Mouse (Mus musculus) lung, postnatal 4 days (tissue): ENCODE data around the gene Mpp3.

ENCODE experiments used
- DNase-seq, 2 experiments: peaks; one replicate each; pipeline ENCODE4 v3.0.0; 2021

Mpp3 gene

DNA sequence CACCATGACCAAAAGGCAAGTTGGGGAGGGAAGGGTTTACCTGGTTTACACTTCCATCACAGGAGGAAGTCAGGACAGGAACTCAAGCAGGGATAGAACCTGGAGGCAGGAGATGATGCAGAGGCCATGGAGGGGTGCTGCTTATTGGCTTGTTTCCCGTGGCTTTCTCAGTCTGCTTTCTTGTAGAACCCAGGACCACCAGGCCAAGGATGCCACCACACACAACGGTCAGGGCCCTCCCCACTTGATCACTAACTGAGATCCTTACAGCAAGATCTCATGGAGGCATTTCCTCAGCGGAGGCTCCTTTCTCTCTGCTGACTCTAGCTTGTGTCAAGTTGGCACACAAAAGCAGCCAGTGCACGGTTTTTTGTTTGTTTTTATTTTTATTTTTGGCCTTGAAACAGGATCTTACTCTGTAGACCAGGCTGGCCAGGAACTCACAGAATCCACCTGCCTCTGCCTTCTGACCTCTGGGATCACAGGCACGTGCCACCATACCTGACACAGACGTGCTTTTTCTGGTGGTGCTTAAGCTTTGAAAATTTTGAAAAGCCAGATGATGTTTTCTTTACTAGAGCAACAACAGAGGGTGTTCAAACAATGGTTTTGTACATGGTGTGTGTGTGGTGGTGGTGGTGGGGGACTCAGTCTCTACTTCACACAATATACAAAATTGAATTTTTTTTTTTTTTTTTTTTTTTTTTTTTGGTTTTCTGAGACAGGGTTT is at the start of gene Mpp3:
TSS of gene Mpp3 (minus strand) at position 375 of the 730 bp plus-strand sequence.
- no peak for DNase-seq

DNA sequence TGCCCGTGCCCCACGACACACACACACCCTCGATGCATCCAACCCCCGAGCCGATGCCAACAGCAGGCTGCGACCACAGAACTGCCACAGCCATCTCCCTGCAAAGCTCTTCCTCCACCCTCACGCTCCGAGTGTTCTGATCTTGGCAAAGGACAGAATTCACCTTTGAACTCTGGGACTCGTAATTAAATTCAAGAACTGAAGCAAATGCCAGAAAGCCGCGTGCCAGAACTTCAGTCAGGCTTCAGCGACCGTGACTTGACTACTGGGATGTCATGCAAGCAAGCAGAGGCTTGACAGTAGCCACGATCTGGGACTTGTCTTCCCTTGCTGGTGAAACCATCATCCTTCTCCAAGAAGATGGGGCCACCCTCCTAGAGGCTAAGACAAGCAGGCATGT is 45.5 kb upstream of the Mpp3 start:
- no peak for DNase-seq

DNA sequence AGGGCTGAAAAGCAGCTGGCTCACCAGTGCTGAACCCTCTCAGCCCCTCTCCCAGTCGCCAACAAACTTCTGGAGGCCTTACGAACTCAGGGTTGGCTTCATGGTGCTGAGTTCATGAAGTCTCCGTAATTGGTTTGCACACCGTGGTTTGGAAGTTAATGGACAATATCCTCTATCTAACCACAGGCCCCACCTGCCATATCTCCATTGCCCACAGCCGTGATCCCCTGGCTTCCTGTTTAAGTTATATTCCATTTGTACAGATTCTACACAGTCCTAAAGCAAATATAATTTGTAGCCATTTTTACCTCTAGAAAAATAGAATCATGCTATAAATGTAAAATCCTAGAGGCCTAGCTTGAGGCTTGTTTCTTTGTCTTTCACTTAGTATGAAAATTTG is 44.5 kb upstream of the Mpp3 start:
- no peak for DNase-seq

DNA sequence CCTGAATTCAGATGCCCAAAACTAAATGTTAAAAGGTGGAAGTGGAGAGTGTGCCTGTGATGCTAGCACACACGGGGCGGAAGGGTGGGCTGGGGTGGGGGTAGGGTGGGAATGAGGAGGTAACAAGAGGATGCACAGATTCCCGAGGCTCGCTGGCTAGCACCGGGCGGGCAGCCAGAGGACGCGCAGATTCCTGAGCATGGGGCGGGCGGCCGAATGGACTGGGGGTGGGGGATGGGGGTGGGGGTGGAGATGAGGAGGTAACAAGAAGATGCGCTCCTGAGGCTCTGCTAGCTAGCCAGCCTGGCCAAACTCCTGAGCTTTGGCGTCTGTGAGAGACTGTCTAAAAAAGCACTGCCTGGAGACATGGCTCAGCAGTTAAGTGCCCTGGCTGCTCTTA is 42.2 kb upstream of the Mpp3 start:
- no peak for DNase-seq

DNA sequence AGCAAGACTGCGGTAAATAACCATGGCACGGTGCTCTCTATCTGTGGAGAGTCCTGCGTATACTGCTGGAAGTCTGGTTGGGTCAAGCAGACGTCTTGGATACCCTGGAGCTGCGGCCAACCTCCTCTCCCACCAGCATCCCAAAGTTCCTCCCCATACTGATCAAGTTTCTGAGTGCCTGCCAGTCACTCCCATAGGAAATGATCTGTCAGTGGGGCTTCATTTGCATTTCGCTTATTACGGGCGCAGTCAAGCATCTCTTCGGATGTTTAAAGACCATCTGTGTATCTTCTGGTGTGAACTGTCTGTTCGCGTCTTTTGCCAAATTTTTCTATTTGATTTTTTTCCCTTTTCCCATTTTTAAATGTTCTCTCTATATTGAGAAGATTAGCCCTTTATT is 41.4 kb upstream of the Mpp3 start:
- DNase-seq, result no peak

DNA sequence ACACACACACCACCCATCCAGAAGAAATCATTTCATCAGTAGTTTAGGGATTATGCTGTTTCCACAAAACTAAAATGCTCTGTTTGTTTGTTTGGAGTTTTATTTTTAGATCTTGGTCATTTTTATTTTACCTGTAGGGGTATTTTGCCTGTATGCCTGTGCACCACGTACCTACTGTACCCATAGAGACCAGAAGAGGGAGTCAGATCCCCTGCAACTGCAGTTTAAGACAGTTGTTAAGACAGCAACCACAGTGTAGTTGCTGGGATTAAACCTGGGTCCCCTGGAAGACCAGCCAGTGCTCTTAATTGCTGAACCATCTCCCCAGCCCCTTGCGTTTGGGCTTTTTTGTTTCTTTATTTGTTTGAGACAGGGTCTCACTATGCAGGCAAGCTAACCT is 40.7 kb upstream of the Mpp3 start:
- DNase-seq, result no peak

DNA sequence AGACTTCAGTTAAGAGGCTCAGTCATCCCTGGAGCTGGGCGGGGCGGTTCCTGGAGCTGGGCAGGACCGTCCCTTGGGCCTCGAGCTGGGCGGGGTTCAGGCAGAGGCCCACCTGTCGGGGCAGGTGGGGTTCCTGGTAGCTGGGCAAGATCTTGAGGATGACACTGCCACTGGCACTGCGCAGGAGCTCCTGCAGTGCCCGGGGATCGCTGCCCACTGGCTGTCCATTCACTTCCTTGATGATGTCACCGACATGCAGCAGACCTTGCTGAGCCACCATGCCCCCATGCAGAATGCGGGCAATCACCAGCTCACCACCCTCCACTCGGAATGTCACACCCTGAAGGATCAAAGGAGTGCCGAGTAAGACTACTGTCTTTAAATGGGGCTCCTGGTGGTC is 34.8 kb upstream of the Mpp3 start:
- DNase-seq, result no peak

DNA sequence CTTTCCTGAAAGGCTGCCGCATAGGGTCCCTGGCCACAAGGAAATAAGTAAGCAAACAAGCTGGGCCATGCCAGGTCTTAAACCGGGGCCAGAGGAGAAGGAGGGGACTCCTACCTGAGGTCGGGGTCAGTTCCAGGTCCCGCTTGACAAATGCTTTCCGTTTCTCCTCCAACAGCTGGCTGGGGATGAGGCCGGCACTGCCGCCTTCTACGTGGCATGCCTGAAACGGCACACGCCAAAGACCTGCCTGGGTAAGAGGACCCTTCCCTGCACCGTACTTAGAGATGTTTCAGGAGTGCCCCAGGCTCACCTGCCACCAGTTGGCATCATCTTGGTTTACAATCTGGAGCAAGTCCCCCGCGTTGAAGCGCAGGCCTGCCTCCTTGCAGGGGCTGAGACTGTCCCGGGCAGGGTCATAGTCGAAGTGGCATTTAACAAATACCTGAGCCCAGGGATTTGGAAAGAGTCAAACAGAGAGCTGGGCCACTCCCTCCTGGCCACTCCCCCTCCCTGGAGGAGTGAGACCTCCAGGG is 33.7 kb upstream of the Mpp3 start:
- DNase-seq, result no peak

DNA sequence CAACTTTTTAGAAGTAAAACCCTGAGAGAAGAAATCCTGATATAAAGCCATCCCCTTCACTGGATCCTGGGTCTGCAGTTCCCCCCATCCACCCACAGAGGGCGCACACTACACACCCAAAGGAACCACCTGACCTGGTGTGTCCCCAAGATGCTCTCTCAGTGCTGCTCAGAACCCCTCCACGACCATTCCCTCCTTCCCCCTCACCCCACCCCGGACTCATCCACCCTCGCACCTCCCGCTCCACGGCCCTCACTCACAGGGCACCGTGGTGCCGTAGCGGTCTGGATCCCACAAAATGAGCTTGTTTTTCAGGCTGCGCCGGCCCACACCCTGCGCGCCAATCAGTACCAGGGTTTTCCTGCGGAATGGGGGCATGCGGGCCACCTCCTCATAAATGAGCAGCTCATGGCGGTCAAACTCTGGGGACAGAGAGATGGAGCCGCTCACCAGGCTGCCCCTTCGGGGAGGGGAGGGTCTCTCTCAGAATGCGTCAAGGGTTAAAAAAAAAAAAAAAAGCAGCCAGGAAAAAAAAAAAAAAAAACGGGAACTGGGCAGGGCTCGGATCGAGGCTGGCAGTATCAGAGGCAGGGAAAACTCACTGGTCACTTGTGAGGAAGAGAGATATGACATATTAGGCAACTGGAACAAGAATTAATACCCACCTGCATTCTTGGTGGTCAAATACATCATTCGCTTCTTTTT is 33.1 kb upstream of the Mpp3 start:
- peak; percentile 73 to 81 for DNase-seq

DNA sequence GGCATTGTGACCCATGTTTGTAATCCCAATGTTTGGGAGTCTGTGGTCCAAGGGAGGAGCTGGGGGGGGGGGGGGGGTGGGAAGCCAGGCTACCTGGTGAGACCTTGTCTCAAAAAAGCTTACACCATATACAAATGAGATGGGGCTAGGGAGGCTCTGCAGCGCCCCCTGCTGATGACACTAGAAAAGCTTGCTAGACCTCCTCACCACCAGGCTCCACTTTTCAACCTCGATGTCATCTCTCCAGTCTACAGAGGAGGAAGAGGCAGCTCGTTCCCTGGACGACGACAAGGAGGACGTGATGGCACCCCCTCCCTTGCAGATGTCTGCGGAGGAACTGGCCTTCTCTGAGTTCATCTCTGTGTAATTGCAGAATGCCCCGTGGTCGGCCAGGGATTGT is 25.6 kb upstream of the Mpp3 start:
- DNase-seq, result peak; percentile 43 to 58

DNA sequence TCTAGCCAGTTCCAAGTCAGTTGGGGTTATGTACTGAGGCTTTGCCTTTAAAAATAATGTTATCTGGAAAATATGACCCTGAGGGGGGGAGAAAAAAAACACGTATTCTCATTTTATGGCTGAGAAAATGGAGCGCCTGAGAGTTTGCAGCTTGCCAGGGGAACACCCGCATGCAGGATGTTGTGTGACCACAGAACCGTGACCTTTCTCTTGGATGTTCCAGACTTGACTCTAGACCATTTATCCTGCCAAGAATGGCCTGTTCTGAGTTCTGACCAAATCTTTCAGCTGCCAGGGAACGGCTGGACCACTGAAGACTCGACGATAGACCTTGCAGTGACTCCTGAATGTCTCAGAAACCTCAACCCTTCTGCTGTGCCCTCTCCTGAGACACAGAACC is 24.9 kb upstream of the Mpp3 start:
- DNase-seq, result no peak

DNA sequence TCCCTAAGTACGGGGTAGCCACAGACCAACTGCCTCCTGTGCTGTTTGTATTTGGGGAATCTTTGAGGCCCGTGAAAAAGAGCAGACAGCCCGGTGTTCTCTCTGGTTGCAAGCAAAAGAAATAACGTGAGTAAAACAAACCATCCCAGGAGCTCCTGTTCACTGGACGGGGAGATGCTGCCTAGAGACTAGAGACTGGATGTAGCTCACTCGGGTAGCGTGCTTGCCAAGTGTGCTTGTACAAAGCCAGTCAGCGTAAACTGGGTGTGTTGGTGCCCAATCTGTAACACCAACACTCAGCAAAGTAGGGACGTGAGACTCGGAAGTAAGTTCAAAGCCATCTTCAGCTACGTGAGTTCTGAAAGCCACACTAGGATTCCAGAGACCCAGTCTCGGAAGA is 24.4 kb upstream of the Mpp3 start:
- no peak for DNase-seq

DNA sequence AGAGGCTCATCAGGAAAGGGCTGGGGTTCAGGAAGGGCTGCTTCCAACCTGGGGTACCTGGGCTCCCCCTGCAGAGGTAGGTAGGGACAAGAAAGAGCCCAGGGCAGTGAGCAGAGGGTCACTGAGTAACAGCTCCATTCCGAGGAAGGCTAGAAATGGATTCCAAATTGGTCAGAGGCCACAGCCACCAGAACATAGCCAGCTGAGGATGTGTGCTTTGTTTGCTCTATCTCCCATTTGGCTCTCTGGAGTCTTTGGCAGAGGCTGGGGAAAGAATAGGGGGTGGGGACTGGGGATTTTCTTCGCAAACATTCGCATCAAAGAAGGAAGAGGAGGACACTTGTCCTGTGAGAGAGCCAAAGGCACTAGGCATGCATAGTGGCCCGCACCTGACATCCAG is 23.7 kb upstream of the Mpp3 start:
- DNase-seq, result no peak

DNA sequence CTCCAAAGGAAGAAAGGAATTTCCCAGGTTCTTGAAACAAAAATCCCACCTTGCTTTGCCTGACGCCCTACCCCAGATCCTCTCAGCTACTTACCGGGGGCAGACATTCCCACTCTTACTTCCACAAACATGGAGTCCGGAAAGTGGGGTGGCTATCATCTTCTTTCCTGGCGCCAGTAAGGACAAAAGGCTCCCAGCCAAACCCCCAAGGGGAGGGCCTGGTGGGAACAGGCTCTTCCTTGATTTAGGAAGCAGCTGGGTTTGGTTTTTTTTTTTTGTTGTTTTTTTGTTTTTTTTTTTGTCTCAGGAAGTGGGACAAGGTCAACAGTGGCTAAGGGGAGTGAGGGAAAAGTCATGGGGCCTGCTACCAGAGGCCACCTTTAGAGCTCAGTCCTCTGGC is 23.3 kb upstream of the Mpp3 start:
- peak; percentile 59 to 79 for DNase-seq

DNA sequence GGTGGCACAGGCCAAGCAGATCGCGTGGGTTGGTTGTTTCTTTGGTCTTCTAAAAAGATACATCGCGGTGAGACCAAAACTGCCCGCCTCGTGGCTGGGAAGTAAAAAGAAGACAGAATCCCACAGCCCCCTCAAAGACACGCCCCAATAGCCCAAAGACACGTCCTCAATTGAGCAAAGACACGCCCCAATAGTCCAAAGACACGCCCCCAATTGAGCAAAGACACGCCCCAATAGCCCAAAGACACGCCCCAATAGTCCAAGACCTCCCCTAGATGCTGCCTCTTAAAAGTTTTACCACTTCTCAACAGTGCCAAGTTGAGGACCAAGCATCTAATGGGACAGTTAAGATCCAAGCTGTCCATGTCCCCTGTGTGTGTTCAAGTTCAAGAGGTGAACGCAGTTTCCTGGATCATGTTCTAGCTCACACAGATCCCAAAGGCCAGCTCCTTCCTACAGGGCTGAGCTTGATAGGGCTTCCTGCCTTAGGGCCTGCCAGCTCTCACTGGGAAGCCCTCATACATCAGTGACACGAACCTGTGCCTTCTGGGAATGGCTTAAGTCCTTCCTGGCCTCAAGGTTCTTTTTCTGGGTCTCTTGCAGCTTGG is 21.7 kb upstream of the Mpp3 start:
- no peak for DNase-seq

DNA sequence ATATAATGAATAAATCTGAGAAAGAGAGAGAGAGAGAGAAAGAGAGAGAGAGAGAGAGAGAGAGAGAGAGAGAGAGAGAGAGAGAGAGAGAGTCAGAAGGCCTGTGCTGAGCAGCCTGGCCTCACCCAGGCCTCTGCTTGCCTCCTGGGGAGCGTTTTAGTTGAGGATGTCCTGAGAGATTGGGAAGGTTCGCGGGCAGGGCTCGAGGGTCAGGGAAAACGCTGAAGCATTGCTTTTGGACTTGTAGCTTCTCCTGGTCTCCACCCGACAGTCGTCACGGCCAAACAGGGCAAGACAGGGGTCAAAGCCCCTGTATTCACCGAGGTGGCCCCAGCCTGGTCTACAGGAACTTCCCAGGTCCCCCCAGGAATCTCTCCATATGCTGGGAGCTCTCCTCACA is 18.3 kb upstream of the Mpp3 start:
- no peak for DNase-seq

DNA sequence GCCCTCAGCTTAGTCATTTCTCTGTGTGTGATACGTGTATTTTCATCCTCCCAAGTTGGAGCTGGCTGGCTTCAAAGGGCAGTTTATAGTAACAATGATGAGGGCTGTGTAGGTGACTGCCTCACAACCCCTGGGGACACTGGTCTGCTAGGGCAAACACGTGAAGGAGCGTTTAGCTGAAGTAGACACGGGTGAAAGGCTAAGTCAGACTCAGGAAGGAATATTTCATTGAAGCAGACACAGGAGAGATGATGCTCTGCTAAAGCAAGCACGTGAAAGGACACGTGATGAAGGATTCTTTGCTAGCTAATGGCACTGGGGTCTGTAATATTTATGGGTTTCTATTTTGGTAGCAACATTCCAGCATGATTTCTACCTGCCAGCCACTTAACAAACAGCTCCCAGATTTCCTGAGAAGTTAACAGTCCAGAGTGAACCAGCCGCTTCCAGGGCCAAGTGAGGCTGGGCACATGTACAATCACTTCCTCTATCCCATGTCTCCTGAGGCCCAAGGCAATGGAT is 16.5 kb upstream of the Mpp3 start:
- DNase-seq, result no peak

DNA sequence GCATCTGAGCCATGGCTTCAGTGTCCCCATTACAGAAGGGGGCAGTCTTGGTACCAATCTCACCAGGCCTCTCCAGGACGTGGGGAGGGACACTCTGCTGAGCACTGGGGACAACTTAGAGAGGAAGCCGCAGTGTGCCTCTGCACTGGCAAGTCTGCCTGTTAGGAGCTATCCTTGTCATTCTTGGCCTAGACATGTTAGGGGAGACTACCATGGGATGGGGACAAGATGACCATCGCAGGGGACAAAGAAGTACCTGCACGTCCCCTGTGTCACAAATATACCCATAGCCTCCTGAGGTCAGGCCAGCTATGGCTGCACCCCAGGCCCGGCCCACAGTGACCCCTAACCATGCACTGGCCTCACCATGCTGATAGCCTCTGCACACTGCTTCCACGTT is 15.1 kb upstream of the Mpp3 start:
- DNase-seq, result no peak

DNA sequence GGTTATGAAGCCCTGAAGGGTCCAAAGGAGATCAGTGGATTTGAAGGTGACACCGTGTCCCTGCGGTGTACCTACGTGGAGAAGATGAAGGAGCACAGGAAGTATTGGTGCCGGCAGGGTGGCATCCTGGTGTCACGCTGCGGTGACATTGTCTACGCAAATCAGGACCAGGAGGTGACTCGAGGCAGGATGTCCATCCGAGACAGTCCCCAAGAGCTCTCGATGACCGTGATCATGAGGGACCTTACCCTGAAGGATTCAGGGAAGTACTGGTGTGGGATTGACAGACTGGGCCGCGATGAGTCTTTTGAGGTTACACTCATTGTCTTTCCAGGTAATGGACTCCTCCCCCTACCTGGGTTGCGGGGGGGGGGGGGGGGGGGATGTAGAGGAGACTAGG is 14.7 kb upstream of the Mpp3 start:
- DNase-seq, result no peak

DNA sequence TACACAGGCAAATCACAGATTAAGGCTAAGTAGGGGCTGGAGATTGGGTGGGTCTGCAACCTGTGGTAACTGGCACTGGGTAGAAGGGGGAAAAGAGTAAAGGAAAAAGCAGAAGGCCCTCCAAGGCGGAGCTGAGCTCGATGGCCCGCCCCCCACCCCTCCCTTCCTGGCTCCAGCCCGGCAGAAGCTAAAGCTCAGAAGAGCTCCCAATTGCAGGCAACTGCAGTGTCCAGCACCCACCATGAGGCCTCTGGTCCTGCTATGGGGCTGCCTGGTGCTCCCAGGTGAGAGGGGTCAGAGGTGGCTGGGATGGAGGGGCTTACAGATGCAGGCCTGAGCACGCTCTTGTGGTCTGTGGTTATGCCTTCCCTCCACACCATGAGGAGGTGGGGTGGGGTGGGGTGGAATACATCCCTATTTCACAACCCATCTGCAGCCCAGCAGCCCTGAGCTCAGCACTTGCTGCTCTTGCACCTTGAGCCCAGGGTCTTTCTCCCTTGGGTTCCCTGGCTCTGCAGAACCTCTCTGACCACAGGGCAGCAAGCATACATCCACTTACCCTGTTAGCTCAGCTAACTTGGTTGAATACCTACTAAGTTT is 13.2 kb upstream of the Mpp3 start, which contains the start of gene Cd300lg:
TSS of gene Cd300lg (plus strand) at position 160 of the 600 bp plus-strand sequence.
- no peak for DNase-seq

DNA sequence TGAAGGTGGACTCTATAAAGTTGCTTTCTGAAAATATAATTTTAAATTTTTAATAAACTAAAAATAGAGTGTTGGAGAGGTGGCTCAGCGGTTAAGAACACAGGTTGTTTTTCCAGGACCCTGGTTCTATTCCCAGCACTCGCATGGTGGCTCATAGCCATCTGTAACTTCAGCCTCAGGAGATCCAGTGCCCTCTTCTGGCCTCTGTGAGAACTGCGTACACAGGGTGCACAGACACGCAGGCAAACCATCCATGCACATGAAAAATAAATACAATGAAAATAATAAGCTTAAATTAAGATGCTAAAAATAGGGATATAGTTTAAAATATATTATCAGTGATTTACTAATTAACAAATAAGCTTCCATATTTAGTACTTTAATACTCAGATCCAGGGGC is 12.4 kb upstream of the Mpp3 start:
- no peak for DNase-seq

DNA sequence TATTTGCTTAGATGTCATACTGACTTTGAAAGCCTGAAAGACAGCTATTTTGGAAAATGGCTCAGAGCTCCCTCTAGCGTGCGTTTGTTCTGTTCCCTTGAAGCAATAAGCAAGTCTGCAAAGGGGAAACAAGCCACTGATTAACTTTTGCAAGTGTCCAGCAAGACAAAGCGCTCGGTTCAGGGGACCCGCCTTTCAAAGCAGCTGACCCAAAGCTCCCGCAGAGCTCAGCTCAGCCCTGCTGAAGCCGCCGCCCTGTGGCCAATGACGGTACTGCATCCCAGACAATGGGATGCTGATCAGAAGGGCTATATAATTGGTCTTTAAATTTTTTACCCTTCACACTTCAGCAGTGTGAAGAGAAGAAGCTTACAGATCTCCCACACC is 11.9 kb upstream of the Mpp3 start:
- DNase-seq, result peak; percentile 91 to 92

DNA sequence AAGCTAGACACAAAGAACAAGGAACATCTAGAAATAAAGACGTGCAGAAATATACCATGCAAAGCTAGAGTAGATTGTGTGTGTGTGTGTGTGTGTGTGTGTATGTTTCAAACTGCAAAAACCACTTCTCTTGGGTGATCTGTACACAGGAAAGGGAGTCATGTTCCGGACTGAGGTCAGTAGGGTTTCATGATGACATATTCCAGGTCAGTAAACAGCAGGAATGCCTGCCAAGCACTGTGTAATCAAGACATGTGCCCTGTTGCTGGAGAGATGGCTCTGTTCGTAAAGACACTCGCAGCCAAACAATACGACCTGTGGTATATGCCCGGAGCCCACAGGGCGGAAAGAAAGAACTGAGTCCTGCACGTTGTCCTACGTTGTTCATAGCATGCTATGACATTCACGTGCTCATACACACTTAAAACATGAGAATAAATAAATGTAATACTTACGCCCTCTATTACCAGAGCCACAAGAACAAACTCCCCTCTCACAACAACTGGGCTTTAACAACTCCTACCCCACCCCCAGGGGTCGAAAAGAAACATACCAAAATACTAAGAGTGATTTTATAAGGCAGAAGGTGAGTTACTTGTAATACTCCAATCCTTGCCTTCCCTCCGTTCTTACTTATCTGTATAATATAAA is 11.4 kb upstream of the Mpp3 start:
- peak in 1 of 2 experiments; percentile 30 for DNase-seq
